9 mouse cellular contexts compared by ENCODE assay signal in the genomic region with DNA sequence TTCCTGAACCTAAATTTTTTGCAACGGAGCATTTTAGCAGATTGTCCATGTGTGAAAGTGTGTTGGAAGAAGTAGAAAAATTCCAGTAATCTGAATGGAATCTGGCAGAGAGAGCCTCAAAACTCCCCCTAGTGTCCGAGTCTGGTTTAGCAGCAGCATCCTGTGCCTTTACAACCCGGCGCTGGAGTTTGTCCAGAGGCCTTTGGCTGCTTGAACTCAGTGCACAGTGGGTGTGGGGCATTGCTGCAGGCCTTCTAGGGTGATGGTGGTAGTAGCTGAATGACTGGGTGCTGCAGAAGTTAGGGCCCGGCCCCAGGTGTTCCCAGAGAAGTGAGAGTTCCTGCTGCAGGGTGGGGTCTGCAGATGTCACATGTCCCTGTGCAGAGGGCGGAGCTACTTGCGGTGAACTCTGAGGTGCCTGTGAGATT.
DNase-seq lines count a peak whose midpoint lies in the region; ATAC-seq and TF ChIP-seq lines count a peak whose summit lies in the region.
"Had no signal": no experiment of that assay in that cellular context is flagged by ENCODE, and none has a peak within 500 bp of the region (broad histone marks: within the 10 kb centered on the region; RNA-seq: fewer than 3 reads in every experiment).

No protein-coding gene starts in this region.

- peaks cover 13% of the 10 kb centered on the region for H3K27me3 ChIP-seq in spleen, adult 2 months (ENCODE audit: control insufficient read depth, insufficient read depth, low read length)
- peaks cover 53% of the 10 kb centered on the region for H3K27me3 ChIP-seq in embryonic facial prominence, embryonic 10.5 days (replicated peaks; ENCODE audit: low read depth, poor library complexity, severe bottlenecking)
- H3K27me3 ChIP-seq in hindbrain, postnatal 0 days (ENCODE audit: insufficient read depth, low read length): no peaks in the 10 kb centered on the region; the same call in none of the 2 replicates
- H3K27me3 ChIP-seq in neural tube, embryonic 12.5 days (replicated peaks): peaks cover 33% of the 10 kb centered on the region

- H3K4me2 ChIP-seq in hindbrain, postnatal 0 days (ENCODE audit: low read depth, low read length): no peak overlapping the region
- peak overlapping the region; percentile 34; the same call in 1 of the 2 replicates for H3K4me2 ChIP-seq in neural tube, embryonic 12.5 days (replicated peaks)
- H3K4me2 ChIP-seq: heart, embryonic 15.5 days had no signal

- intact Hi-C loops in left cerebral cortex, postnatal 4 days (cut with DNase I): no loop called here

- H3K27ac ChIP-seq in spleen, adult 2 months (ENCODE audit: insufficient read depth, low read length): no peak overlapping the region
- H3K27ac ChIP-seq in embryonic facial prominence, embryonic 10.5 days (replicated peaks): no peak overlapping the region
- no peak overlapping the region for H3K27ac ChIP-seq in hindbrain, postnatal 0 days
- no peak overlapping the region for H3K27ac ChIP-seq in neural tube, embryonic 12.5 days
- H3K27ac ChIP-seq: heart, embryonic 15.5 days had no signal

- no peak overlapping the region for H3K9ac ChIP-seq in hindbrain, postnatal 0 days (replicated peaks; ENCODE audit: low read length)
- no peak overlapping the region for H3K9ac ChIP-seq in neural tube, embryonic 12.5 days
- H3K9ac ChIP-seq: heart, embryonic 15.5 days had no signal

- H3K36me3 ChIP-seq in spleen, adult 2 months (ENCODE audit: control insufficient read depth, insufficient read depth, low read length): no peaks in the 10 kb centered on the region
- H3K36me3 ChIP-seq in embryonic facial prominence, embryonic 10.5 days (replicated peaks): no peaks in the 10 kb centered on the region
- H3K36me3 ChIP-seq in hindbrain, postnatal 0 days (ENCODE audit: insufficient read depth, low read length): no peaks in the 10 kb centered on the region
- H3K36me3 ChIP-seq in neural tube, embryonic 12.5 days: no peaks in the 10 kb centered on the region
- H3K36me3 ChIP-seq: heart, embryonic 15.5 days had no signal

- 21% methylated on average over 7 of the region's 7 CpGs for WGBS in spleen, adult 2 months
- 29% methylated on average over 7 of the region's 7 CpGs for WGBS in embryonic facial prominence, embryonic 10.5 days
- WGBS in hindbrain, postnatal 0 days: 28% methylated on average over 7 of the region's 7 CpGs
- WGBS in neural tube, embryonic 12.5 days: 28% methylated on average over 7 of the region's 7 CpGs

- no peak overlapping the region for H3K4me3 ChIP-seq in spleen, adult 2 months (ENCODE audit: extremely low read depth, insufficient read depth, insufficient read length)
- H3K4me3 ChIP-seq in embryonic facial prominence, embryonic 10.5 days: 0 out of 2 replicates have a peak overlapping the region, but pooled peaks have one; percentile 22
- H3K4me3 ChIP-seq in hindbrain, postnatal 0 days (ENCODE audit: low read length): no peak overlapping the region
- no peak overlapping the region for H3K4me3 ChIP-seq in neural tube, embryonic 12.5 days
- H3K4me3 ChIP-seq: heart, embryonic 15.5 days had no signal

- TF ChIP-seq POLR2A in spleen, adult 2 months (IDR thresholded peaks at IDR 0.05; ENCODE audit: low read depth, low read length): no peak

- H3K4me1 ChIP-seq in spleen, adult 2 months (ENCODE audit: control insufficient read depth, insufficient read depth, insufficient read length): peaks cover 18% of the 10 kb centered on the region
- H3K4me1 ChIP-seq in embryonic facial prominence, embryonic 10.5 days: peaks cover 35% of the 10 kb centered on the region
- 0 out of 2 replicates have a peak, but pooled peaks cover 3% of the 10 kb centered on the region for H3K4me1 ChIP-seq in hindbrain, postnatal 0 days (ENCODE audit: insufficient read depth, low read length)
- H3K4me1 ChIP-seq in neural tube, embryonic 12.5 days: peaks cover 22% of the 10 kb centered on the region

- peak; percentile 35; the same call in 1 of the 2 replicates for TF ChIP-seq CTCF in spleen, adult 2 months (IDR thresholded peaks at IDR 0.05; ENCODE audit: extremely low read depth, insufficient read depth, insufficient read length, insufficient replicate concordance)
- TF ChIP-seq CTCF in hindbrain, postnatal 0 days (IDR thresholded peaks at IDR 0.05; ENCODE audit: low read depth): peak; percentile 78

- H3K9me3 ChIP-seq in embryonic facial prominence, embryonic 10.5 days: no peaks in the 10 kb centered on the region
- H3K9me3 ChIP-seq in hindbrain, postnatal 0 days (ENCODE audit: low read length): no peaks in the 10 kb centered on the region
- no peaks in the 10 kb centered on the region for H3K9me3 ChIP-seq in neural tube, embryonic 12.5 days
- H3K9me3 ChIP-seq: heart, embryonic 15.5 days had no signal

- ATAC-seq in hindbrain, postnatal 0 days: no peak
- no peak for ATAC-seq in neural tube, embryonic 12.5 days (ENCODE audit: low FRiP score, low read depth)

- DNase-seq in spleen, adult 2 months (ENCODE audit: low read depth in 1 of 2, low spot score in 2 of 2): peak in 1 of 2 experiments; percentile 43
- no peak for DNase-seq in spleen, adult 12 weeks (ENCODE audit: low spot score)
- peak; percentile 74 to 86 for DNase-seq in adrenal gland, postnatal 36 days
- peak; percentile 76 for DNase-seq in embryonic facial prominence, embryonic 10.5 days (ENCODE audit: low spot score)
- DNase-seq in hindbrain, postnatal 0 days (ENCODE audit: low spot score): peak; percentile 83
- DNase-seq in left cerebral cortex, postnatal 4 days: peak; percentile 77
- DNase-seq in urinary bladder, postnatal 25 days (ENCODE audit: low spot score): peak; percentile 76
